ENCODE assay signal across 21 mouse cellular contexts in genomic region chr2:153447719-153448118, GRCm38 (mm10). TPM values are rescaled to one million over a fixed set of nuclear protein-coding genes. Genes with fewer than 3 reads are reported as not detected.
"Had no signal": no experiment of that assay in that cellular context is flagged by ENCODE, and none has a peak within 500 bp of the region (broad histone marks: within the 10 kb centered on the region; RNA-seq: fewer than 3 reads in every experiment).

No protein-coding gene starts in this region.

- H3K9ac ChIP-seq: kidney, embryonic 15.5 days; limb, embryonic 13.5 days; liver, embryonic 14.5 days; lung, embryonic 15.5 days; midbrain, embryonic 15.5 days; neural tube, embryonic 12.5 days; stomach, embryonic 15.5 days had no signal

- H3K27ac ChIP-seq: kidney, embryonic 15.5 days; limb, embryonic 13.5 days; liver, embryonic 14.5 days; lung, embryonic 15.5 days; neural tube, embryonic 12.5 days; stomach, embryonic 15.5 days had no signal

- H3K36me3 ChIP-seq: kidney, embryonic 15.5 days; limb, embryonic 13.5 days; lung, embryonic 15.5 days; midbrain, embryonic 15.5 days; neural tube, embryonic 12.5 days; stomach, embryonic 15.5 days had no signal

- H3K9me3 ChIP-seq: kidney, embryonic 15.5 days; limb, embryonic 13.5 days; lung, embryonic 15.5 days; midbrain, embryonic 15.5 days; neural tube, embryonic 12.5 days; stomach, embryonic 15.5 days had no signal

- ATAC-seq: intestine, embryonic 16.5 days; midbrain, embryonic 15.5 days had no signal

- DNase-seq: kidney, adult 2 months; kidney, postnatal 14 days; left cerebral cortex, postnatal 4 days; right cerebral cortex, postnatal 14 days had no signal

- H3K27me3 ChIP-seq: kidney, embryonic 15.5 days; limb, embryonic 13.5 days; lung, embryonic 15.5 days; midbrain, embryonic 15.5 days; neural tube, embryonic 12.5 days; stomach, embryonic 15.5 days had no signal

- H3K4me2 ChIP-seq: kidney, embryonic 15.5 days; limb, embryonic 13.5 days; lung, embryonic 15.5 days; midbrain, embryonic 11.5 days; midbrain, embryonic 15.5 days; neural tube, embryonic 12.5 days; stomach, embryonic 15.5 days had no signal

- H3K4me3 ChIP-seq: kidney, embryonic 15.5 days; limb, embryonic 13.5 days; lung, embryonic 15.5 days; midbrain, embryonic 15.5 days; neural tube, embryonic 12.5 days; stomach, embryonic 15.5 days had no signal

RNA-seq across cellular contexts. Expression of gene 4930404H24Rik, which starts 44.9 kb away (rescaled TPM):
- total RNA-seq: layer of hippocampus, postnatal 14 days; left cerebral cortex, postnatal 10 days; left cerebral cortex, postnatal 4 days; liver, adult 2 months; megakaryocyte progenitor cell, adult 5-6 weeks; monocyte, adult 5-6 weeks; neutrophil, adult 5-6 weeks had no signal
- polyA plus RNA-seq: intestine, embryonic 16.5 days; kidney, adult 2 months; kidney, embryonic 15.5 days; large intestine, adult 2 months; limb, embryonic 13.5 days; liver, adult 2 months; liver, embryonic 14.5 days; lung, embryonic 15.5 days; midbrain, embryonic 11.5 days; midbrain, embryonic 15.5 days; neural tube, embryonic 12.5 days; spleen, adult 2 months; stomach, embryonic 15.5 days had no signal
